Mouse (Mus musculus): ENCODE measurements at regions not wholly inside any gene's neighbourhood (a gene's known extent, or its start where the extent isn't known, plus 50 kb on each side); places are given as distances from the start of the nearest gene placed in this dataset.

DNA sequence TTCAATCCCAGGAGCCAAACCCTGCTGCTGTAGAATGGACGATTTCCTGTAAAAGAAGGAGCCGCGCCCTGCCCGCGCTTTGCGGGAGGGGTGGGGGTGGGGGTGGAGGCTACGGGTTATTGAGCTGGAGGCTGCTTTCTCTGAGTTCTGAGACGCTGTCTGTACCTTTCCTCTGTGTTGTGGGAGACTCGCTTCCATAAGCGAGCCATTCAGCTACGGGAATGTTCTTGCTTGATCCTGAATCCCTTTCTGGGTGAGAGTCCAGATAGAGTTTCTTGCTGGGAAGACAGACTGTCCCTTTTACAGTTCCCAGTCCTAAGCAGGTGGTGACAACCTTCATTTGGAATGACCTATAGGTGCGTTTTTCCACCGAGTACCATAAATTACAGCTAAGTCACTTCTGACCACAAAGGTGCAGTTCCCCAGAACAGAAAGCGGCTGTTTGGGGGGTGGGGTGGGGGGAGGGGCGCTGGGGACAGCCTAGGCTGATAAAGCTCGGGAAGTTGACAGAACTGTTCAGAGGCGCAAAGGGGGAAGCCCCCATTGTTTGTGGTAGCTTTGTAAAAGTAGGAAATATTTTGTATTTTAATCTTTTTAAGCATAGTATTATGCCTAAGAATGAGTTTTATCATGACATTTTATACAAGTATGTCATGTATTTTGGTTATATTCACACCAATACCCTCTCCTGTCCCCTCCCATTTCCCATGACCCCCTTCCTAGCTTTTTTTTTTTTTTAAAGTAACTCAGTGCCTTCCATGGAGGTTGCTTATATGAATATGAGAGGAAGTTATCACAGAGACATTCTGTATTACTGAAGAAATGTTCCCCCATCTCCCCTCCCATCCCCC is 57.9 kb upstream of the Zfp217 start:
- no peak for TF ChIP-seq GATA1 (IDR thresholded peaks at IDR 0.05; ENCODE audit: low read length)
- no peak for TF ChIP-seq TAL1 (IDR thresholded peaks at IDR 0.05; ENCODE audit: low read length)
